Mouse (Mus musculus): ENCODE data around the gene Thnsl2. TPM values are rescaled to one million over a fixed set of nuclear protein-coding genes. Genes with fewer than 3 reads are reported as not detected.

The Thnsl2 gene
- polyA plus RNA-seq, 1 experiment = not detected

GRCm38 (mm10) chr6:71126290-71126689, 17.9 kb downstream of the Thnsl2 start:
- no peaks in the 10 kb centered on the region for H3K4me1 ChIP-seq (ENCODE audit: control insufficient read depth, insufficient read depth, low read length)
- H3K4me3 ChIP-seq (replicated peaks; ENCODE audit: control insufficient read depth, low read depth, low read length) = no peak overlapping the region
- WGBS = 64% methylated on average over 3 of the region's 3 CpGs
- no peak for TF ChIP-seq CTCF (IDR thresholded peaks at IDR 0.05; ENCODE audit: control insufficient read depth, insufficient read depth, low read length)
- no peak for TF ChIP-seq POLR2A (IDR thresholded peaks at IDR 0.05; ENCODE audit: borderline replicate concordance, control insufficient read depth, low read depth, low read length)
- H3K27ac ChIP-seq (ENCODE audit: control insufficient read depth, insufficient read depth, low read depth, low read length, poor library complexity) = no peak overlapping the region

GRCm38 (mm10) chr6:71125043-71125893, 19.0 kb downstream of the Thnsl2 start:
- Histone ChIP-seq H3K4me3 (replicated peaks; ENCODE audit: control insufficient read depth, low read depth, low read length) (no peak overlapping the region), H3K4me1 (ENCODE audit: control insufficient read depth, insufficient read depth, low read length) (no peaks in the 10 kb centered on the region), H3K27ac (ENCODE audit: control insufficient read depth, insufficient read depth, low read depth, low read length, poor library complexity) (no peak overlapping the region)
- WGBS = 17% methylated on average over 3 of the region's 3 CpGs
- TF ChIP-seq POLR2A (IDR thresholded peaks at IDR 0.05; ENCODE audit: borderline replicate concordance, control insufficient read depth, low read depth, low read length) (no peak), CTCF (IDR thresholded peaks at IDR 0.05; ENCODE audit: control insufficient read depth, insufficient read depth, low read length) (peak; percentile 60)

- Histone ChIP-seq H3K4me3 (replicated peaks; ENCODE audit: control insufficient read depth, low read depth, low read length) (no peak overlapping the region), H3K27ac (ENCODE audit: control insufficient read depth, insufficient read depth, low read depth, low read length, poor library complexity) (no peak overlapping the region), H3K4me1 (ENCODE audit: control insufficient read depth, insufficient read depth, low read length) (no peaks in the 10 kb centered on the region)
- WGBS = 29% methylated on average over 9 of the region's 10 CpGs
- TF ChIP-seq CTCF (IDR thresholded peaks at IDR 0.05; ENCODE audit: control insufficient read depth, insufficient read depth, low read length) = no peak
Observed at GRCm38 (mm10) chr6:71119577-71120254, 24.5 kb downstream of the Thnsl2 start.

- no peak overlapping the region for H3K4me3 ChIP-seq (replicated peaks; ENCODE audit: control insufficient read depth, low read depth, low read length)
- no peak overlapping the region for H3K27ac ChIP-seq (ENCODE audit: control insufficient read depth, insufficient read depth, low read depth, low read length, poor library complexity)
- H3K4me1 ChIP-seq (ENCODE audit: control insufficient read depth, insufficient read depth, low read length) = no peaks in the 10 kb centered on the region
- 80% methylated on average over 11 of the region's 11 CpGs for WGBS
- TF ChIP-seq CTCF (IDR thresholded peaks at IDR 0.05; ENCODE audit: control insufficient read depth, insufficient read depth, low read length) (no peak), POLR2A (IDR thresholded peaks at IDR 0.05; ENCODE audit: borderline replicate concordance, control insufficient read depth, low read depth, low read length) (no peak)
Observed at GRCm38 (mm10) chr6:71111419-71112113, 32.7 kb downstream of the Thnsl2 start.

GRCm38 (mm10) chr6:71106170-71106945, 37.9 kb downstream of the Thnsl2 start:
- Histone ChIP-seq H3K4me1 (ENCODE audit: control insufficient read depth, insufficient read depth, low read length) (no peaks in the 10 kb centered on the region), H3K4me3 (replicated peaks; ENCODE audit: control insufficient read depth, low read depth, low read length) (no peak overlapping the region), H3K27ac (ENCODE audit: control insufficient read depth, insufficient read depth, low read depth, low read length, poor library complexity) (no peak overlapping the region)
- 16% methylated on average over 19 of the region's 19 CpGs for WGBS
- TF ChIP-seq POLR2A (IDR thresholded peaks at IDR 0.05; ENCODE audit: borderline replicate concordance, control insufficient read depth, low read depth, low read length) (no peak), CTCF (IDR thresholded peaks at IDR 0.05; ENCODE audit: control insufficient read depth, insufficient read depth, low read length) (no peak)

- Histone ChIP-seq H3K4me1 (ENCODE audit: control insufficient read depth, insufficient read depth, low read length) (no peaks in the 10 kb centered on the region), H3K4me3 (replicated peaks; ENCODE audit: control insufficient read depth, low read depth, low read length) (no peak overlapping the region), H3K27ac (ENCODE audit: control insufficient read depth, insufficient read depth, low read depth, low read length, poor library complexity) (no peak overlapping the region)
- TF ChIP-seq CTCF (IDR thresholded peaks at IDR 0.05; ENCODE audit: control insufficient read depth, insufficient read depth, low read length) = no peak
- 75% methylated on average over 3 of the region's 3 CpGs for WGBS
Observed at GRCm38 (mm10) chr6:71096126-71096525, 48.1 kb downstream of the Thnsl2 start.

- Histone ChIP-seq H3K4me1 (ENCODE audit: control insufficient read depth, insufficient read depth, low read length) (no peaks in the 10 kb centered on the region), H3K4me3 (replicated peaks; ENCODE audit: control insufficient read depth, low read depth, low read length) (no peak overlapping the region), H3K27ac (ENCODE audit: control insufficient read depth, insufficient read depth, low read depth, low read length, poor library complexity) (no peak overlapping the region)
- TF ChIP-seq POLR2A (IDR thresholded peaks at IDR 0.05; ENCODE audit: borderline replicate concordance, control insufficient read depth, low read depth, low read length) = no peak
- no peak for TF ChIP-seq CTCF (IDR thresholded peaks at IDR 0.05; ENCODE audit: control insufficient read depth, insufficient read depth, low read length)
- WGBS = 76% methylated on average over 5 of the region's 5 CpGs
Observed at GRCm38 (mm10) chr6:71094693-71095092, 49.5 kb downstream of the Thnsl2 start.
